Mouse (Mus musculus): ENCODE measurements at regions not wholly inside any gene's neighbourhood (a gene's known extent, or its start where the extent isn't known, plus 50 kb on each side); places are given as distances from the start of the nearest gene placed in this dataset.
A peak's percentile ranks its signal among the peaks of the same experiment; 100 is the strongest.

DNA sequence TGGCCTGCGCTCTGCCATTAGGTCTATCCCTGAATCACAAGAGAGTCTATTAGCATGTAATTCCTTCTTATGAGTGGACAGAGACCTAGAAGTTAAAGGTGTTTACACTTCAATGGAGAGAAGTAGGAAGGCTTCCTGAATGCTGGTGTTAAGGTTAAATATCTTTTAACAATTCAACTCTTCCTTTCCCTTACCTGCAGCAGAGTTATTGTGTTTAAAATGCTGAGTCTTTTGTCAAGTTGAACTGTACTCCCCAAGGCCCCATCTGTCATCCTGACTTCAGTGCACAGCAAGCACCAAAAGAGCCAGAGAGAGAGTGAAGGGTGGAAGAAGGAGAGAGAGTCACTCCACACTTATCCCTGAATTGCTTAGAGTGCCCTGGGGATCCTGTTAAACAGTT lies 451.6 kb downstream of the Psat1 start:
- no peak for DNase-seq (ENCODE audit: extremely low spot score, low read depth, low spot score)

GRCm38 (mm10) chr19:15487576-15487975 lies 459.6 kb downstream of the Psat1 start:
- DNase-seq (ENCODE audit: extremely low spot score, low read depth, low spot score): no peak

DNA sequence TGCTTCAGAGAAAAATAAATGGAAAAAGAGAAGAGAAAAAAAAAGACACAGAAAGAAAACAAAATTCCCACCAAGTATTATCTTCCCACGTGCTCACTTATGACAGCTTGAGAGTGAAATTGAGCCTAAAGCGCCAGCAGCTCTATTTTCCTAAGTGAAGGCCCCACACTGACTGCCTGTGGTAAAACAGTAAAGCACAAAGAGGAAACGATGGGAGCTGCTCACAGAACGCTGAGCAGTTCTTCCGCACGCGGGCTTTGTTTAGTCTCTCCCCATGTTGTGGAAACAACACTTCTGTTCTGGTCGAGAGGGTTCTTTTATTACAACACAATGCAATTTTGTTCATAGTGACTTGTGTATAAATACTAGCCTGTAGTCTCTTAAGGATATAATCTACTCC lies 465.5 kb downstream of the Psat1 start:
- DNase-seq (ENCODE audit: extremely low spot score, low read depth, low spot score): no peak

DNA sequence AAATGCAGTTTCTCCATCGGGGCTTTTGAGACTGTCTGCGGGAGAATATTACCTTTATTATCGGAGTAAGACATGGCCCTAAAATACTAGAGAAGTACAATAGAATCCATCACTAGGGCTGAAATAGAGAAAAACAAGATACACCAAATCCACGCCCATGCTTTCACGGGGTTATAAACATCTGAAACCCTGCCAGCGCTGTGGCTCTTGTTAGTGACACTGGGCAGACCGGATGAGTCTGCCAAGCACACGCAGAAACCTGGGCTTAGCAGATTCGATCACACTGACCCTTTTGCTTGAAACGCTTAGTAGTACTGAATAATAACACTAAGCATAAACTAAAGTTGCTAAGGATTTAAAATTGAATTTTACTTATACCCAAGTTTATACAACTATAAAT lies 477.6 kb downstream of the Psat1 start:
- DNase-seq (ENCODE audit: extremely low spot score, low read depth, low spot score): no peak

- DNase-seq (ENCODE audit: extremely low spot score, low read depth, low spot score): no peak
Observed at GRCm38 (mm10) chr19:15466713-15467112, 480.4 kb downstream of the Psat1 start.

DNA sequence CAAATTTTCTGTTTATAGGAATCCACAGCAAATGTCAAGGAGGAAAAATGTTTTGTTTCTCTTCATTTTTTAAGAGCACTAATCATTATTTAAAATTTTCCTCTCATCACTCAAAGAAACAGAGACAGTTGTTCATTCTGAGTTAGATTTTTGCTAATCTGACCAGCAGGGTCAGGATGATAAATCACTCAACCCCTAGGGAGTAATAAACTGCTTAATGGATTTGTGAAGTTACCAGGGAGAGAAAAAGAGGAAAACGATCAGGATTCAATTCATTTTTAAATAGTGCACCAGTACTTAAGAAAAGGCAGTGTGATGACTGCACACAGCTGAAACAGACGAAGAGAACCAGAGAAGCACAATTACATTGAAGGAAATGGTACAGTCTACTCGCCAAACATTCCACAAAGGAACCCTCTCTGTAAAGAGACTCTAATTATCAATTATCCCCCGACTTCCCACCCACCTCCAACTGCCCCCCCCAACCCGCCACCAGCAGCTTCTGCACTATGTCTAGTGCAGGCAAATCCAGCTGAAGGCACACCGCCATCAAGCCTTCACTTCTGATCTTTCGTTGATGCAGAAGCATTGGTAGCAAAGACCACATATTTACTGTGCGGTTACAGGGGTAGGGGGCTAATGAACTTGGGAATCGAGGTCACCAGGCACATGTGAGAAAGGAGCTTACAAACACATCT lies 481.9 kb downstream of the Psat1 start:
- peak; percentile 54 for DNase-seq (ENCODE audit: extremely low spot score, low read depth, low spot score)

- no peak for DNase-seq (ENCODE audit: extremely low spot score, low read depth, low spot score)
Observed at GRCm38 (mm10) chr19:15457793-15458192, 489.3 kb downstream of the Psat1 start.

DNA sequence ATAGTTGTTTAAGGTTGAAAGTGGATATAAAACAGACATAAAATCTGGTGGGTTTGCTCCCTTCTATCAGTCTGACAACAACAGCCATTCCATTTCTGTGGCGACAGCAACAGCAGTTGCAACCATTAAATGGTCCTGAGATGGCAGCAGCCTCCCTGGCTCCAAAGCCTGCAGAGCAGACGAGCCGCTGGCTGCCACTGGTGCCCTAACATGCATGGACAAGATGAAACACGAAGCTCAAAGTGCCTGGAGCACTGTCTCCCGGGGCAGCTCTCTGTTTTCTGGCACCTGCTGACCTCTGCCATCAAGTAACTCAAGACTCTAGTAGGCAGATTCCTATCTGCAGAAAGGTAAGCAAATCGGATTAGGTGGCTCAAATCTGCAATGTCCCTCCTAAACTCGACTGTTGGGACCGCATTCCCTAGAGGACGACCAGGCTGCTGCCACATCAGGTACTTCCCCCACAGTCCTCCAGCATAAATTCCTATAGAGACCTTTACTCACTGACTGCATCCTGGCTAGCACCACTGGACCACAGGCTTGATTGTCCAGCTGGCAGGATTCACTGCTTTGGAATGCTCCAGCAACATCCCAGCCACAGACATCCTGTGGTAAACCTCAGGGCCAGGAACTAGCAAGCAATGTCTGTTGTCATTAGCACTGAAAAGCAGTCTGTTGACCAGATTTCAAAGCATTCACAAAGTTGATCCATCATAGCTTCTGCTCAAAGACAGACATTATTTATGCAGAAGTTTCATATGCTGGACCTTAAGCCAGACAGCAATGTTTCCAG lies 490.0 kb downstream of the Psat1 start:
- no peak for DNase-seq (ENCODE audit: extremely low spot score, low read depth, low spot score)

- no peak for DNase-seq (ENCODE audit: extremely low spot score, low read depth, low spot score)
Observed at GRCm38 (mm10) chr19:15448989-15449388, 498.1 kb downstream of the Psat1 start.

DNA sequence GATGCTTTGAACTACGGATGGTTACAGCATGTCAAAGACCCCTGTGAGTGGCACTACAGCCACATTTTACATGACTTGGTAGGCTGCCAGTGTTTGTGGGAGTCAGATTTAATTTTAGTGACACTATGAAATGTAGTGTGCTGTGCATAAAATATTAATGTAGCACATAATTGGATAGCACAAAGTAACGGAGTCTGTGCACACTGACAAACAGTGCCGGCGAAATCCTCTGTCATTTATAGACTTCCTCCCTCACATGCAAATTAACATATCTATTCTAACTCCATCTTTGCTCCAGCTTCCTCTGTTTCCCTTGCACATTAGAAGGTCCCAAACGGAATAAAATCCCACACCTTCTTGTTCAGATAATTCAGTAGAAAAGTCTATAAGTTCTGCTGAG lies 515.3 kb downstream of the Psat1 start:
- DNase-seq (ENCODE audit: extremely low spot score, low read depth, low spot score): no peak

- no peak for DNase-seq (ENCODE audit: extremely low spot score, low read depth, low spot score)
Observed at GRCm38 (mm10) chr19:15421311-15421710, 525.8 kb downstream of the Psat1 start.

DNA sequence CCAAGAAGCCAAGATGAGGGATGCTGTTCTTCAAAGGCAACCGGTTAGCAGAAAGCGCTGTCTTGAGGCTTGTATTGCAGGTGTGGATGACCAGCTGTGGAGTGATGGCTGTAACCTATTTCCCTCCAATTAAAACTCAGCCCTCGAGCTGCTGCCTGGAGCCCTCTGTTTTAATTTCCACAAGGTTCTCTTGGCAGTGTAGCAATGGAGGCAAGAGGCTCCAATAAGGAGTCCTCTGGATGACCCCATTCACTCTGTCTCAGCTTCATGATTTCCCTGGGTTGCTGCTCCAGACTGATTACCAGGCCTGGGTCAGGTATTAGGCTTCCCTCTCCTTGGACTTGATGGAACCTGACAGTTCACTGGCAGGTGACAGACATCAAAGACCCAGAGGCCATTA lies 548.5 kb downstream of the Psat1 start:
- no peak for DNase-seq (ENCODE audit: extremely low spot score, low read depth, low spot score)

DNA sequence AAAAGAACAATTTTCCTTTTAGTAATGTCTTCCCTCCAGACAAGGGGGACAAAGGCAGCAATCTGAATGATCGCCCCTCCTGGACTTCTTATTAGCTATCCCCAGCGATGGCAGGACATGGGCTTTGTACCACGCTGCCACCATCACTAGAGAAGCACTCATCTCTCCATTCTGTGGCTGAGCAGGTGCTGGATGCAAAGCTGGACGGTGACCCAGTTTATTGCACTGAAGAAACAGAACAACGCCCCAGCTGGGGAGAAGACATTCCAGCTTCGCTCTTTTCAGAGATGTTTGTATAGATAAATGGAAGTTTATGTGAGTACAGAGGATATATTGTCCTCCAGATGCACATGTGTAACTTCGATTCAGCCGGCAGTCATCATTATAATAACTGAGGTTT lies 575.5 kb downstream of the Psat1 start:
- no peak for DNase-seq (ENCODE audit: extremely low spot score, low read depth, low spot score)

DNA sequence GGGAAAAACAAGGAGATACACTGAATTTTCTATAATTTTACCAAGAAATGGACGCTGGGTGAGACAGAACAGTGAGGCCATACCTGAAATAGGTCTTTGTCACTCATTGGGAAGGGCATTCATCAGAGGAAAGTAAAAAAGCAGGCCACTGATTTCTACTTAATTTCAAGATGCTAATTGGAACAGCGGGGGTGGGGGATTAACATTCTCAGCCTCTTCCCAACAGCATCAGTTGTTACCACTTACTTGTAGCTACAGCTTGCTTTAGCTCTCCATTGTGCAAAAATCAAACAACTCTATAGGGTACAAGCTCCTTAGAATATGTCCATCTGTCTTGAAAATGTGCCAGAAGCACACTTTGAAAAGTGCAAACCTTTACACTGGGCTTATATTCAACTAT lies 580.2 kb downstream of the Psat1 start:
- no peak for DNase-seq (ENCODE audit: extremely low spot score, low read depth, low spot score)

DNA sequence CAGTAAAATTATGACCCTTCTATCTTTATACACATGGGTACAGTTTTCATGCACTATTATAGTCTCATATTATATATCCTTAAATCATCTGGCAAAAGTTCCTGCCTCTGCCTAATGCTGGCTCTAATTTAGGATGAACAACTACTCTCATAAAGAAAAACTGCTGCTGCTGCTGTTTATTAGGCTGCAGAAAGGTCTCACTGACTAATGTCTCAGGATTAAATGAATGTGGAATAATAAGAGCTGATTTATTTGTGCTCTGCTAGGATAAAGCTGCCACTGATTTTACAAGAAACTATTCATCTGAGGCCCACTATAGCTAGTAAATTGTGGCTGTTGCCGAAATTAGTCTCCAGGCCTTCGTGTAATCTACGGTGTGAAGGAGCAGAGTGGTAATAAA lies 590.0 kb downstream of the Psat1 start:
- no peak for DNase-seq (ENCODE audit: extremely low spot score, low read depth, low spot score)

DNA sequence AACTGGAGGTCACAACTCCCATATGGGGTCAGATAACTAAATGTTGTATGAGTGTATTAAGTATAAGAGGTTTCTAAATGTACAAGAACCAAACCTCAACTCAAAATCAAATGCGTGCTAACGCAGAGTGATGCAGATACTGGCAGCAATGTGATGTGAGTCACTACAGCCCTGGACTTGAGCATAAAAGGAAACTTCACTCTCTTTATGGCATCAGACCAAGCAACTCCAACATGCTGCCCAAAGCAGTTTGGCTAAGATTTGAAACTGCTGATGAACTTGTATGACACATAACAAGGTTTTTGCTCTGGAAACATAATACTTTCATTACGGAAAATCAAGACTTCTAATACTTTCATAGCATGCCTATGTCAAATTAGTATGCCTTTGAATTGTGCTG lies 598.8 kb downstream of the Psat1 start:
- no peak for DNase-seq (ENCODE audit: extremely low spot score, low read depth, low spot score)

DNA sequence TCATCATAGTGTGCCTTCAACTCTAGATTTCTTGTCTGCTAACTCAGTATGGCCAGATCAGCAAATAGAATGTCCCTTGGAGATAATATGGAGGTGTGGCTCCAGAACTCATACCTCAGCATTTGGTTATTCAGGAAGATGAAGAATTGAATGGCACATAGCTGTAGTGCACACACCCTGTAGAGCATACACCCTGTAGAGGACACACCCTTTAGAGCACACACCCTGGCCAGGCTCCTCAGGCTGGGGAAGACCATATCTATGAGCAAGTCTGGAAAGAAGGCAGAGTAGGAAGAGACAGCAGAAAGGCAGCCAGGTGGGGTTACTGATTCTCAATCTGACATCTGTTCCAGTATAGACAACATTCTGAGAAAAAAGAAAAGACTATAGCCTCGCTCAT lies 604.9 kb downstream of the Psat1 start:
- DNase-seq (ENCODE audit: extremely low spot score, low read depth, low spot score): no peak

GRCm38 (mm10) chr19:15340305-15340983 lies 606.7 kb downstream of the Psat1 start:
- peak; percentile 60 for DNase-seq (ENCODE audit: extremely low spot score, low read depth, low spot score)

GRCm38 (mm10) chr19:15339979-15340304 lies 607.2 kb downstream of the Psat1 start:
- DNase-seq (ENCODE audit: extremely low spot score, low read depth, low spot score): no peak

DNA sequence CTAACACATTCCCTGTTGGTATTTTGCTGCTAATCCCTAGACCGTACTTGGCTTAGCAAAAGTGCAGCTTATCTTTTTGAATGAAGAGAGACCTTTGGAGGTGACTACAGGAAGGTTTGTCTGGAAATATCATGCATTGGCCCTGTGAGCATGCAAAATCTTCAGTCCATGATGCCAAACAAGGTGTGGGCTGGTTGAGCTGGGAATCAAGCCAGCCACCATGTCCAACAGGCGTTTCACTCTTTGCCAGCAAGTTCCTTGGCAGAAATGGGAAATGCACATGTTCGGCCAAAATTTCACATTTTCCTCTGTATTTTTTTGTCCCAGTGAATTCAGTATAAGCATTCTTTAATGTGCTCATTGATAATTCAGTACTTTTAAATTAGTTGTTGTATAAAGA lies 617.0 kb downstream of the Psat1 start:
- DNase-seq (ENCODE audit: extremely low spot score, low read depth, low spot score): no peak

- DNase-seq (ENCODE audit: extremely low spot score, low read depth, low spot score): no peak
Observed at GRCm38 (mm10) chr19:15299474-15299873, 647.7 kb downstream of the Psat1 start.

DNA sequence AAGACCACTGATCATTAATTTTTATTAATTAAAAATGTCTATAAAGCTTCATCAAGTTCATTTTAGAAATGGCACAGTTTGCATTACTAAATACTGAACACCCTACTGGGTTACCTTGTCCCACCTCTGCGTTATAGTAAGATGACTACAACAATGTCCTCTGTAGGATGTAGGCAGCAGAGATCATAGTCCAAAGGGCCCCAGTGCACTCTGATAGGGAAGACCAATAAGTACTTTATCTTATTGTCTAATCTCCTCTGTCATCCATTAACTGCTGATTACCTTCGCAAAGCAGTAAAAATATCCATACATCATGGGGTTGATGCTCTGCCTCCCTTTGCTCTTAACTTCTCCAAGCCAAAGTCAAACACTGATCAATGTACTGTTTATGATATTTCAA lies 662.1 kb downstream of the Psat1 start:
- DNase-seq (ENCODE audit: extremely low spot score, low read depth, low spot score): no peak

Measured in hindlimb bud, embryonic 11.5 days (tissue).